Mouse (Mus musculus): ENCODE measurements at regions not wholly inside any gene's neighbourhood (a gene's known extent, or its start where the extent isn't known, plus 50 kb on each side); places are given as distances from the start of the nearest gene placed in this dataset.
A peak's percentile ranks its signal among the peaks of the same experiment; 100 is the strongest.

DNA sequence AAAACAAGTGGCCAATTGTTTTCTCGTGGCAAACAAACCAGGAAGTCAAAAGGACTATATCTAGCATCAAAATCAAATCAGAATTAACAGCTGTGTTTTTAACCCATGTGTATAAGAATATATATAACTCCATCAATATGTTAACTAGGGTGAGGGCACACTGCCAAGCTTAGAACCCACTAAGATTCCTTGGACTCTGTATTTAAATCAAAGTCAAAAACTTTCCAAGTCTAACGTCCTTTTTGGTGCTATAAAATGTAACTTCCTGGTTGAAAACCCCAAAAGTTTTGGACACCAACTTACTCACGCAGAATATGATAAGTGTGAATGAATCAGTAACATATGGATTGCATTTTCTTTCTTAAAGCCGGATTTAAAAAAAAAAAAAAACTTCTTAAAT, 647.9 kb upstream of the Cited2 start:
- no peak for DNase-seq (ENCODE audit: low read depth, low spot score)

- DNase-seq (ENCODE audit: low read depth, low spot score) = no peak
These were observed 647.4 kb upstream of the Cited2 start for GRCm38 (mm10) chr10:17075576-17075975.

- no peak for DNase-seq (ENCODE audit: low read depth, low spot score)
These were observed 646.8 kb upstream of the Cited2 start for GRCm38 (mm10) chr10:17076186-17076585.

DNA sequence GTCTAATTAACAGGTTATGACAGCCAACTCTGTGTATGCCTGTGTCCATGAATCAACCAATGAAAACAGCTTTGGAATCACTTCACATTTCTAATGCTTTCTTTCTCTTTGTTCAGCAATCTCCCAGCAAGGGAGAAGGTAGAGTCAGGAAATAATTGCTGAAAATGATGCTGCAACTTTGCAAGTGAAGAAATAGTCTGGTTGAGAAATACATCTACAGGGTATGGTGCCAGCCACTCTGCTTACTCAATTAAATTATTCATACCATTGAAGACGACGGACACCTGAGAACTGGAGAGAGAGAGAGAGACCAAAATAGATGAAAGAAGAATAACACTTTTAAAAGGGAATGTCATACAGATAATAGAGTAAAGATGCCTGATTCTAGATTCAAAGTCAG, 645.4 kb upstream of the Cited2 start:
- DNase-seq (ENCODE audit: low read depth, low spot score) = no peak

DNA sequence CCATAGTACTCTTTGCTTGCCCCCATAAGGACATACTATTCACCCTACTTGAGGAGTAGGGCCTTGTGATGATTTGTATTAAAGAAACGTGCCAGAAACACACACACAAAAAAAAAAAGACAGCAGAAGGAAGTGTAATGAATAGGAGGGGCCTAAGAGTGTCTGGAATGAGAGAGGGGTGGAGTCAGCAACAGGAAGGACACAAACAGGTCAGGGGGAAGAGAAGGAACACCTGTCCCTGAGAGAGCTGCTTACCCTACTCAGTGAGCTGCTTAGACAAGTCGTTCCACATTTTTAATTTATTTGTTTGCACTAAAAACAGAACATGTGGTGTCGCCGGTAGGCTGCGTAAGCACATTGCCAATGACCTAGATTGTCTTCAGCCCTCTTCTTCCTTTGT, 642.2 kb upstream of the Cited2 start:
- no peak for DNase-seq (ENCODE audit: low read depth, low spot score)

- no peak for DNase-seq (ENCODE audit: low read depth, low spot score)
These were observed 640.1 kb upstream of the Cited2 start for GRCm38 (mm10) chr10:17082926-17083325.

DNA sequence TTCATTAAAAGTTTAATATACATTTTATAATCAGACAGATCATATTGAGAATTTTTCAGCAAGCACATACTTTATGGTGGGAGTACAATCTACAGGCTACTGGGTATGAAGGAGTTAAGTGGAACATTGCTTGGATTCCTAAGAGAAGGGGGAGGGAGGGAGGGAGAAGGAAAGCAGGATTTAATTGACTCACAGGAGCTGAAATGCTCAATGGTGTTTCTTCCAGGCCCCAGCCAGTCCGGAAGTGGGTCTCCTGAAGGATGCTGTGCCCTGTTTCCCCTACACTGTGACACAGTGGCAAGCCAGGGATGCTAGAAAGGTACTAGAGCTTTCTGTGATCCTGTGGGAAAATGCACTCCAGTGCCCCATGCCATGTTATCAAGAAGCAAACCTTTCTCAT, 621.0 kb upstream of the Cited2 start:
- DNase-seq (ENCODE audit: low read depth, low spot score) = peak; percentile 56

DNA sequence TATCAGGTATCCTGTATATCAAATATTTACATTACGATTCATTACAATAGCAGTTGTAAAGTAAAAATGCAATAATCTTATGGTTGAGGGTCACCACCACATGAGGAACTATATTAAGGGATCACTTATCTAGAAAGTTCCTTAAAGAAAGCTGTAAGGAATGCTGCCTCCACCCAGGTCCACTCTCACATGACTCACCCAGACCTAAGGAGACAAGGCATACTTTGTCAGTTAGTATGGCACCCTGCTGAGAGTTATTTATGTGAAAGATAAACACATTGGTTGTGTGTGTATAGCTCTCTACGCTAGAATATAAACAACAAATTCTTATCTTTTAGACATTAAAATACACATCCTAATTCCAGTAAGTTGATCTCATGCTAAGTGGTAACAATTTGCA, 619.6 kb upstream of the Cited2 start:
- DNase-seq (ENCODE audit: low read depth, low spot score) = no peak

GRCm38 (mm10) chr10:17106831-17107230, 616.2 kb upstream of the Cited2 start:
- no peak for DNase-seq (ENCODE audit: low read depth, low spot score)

DNA sequence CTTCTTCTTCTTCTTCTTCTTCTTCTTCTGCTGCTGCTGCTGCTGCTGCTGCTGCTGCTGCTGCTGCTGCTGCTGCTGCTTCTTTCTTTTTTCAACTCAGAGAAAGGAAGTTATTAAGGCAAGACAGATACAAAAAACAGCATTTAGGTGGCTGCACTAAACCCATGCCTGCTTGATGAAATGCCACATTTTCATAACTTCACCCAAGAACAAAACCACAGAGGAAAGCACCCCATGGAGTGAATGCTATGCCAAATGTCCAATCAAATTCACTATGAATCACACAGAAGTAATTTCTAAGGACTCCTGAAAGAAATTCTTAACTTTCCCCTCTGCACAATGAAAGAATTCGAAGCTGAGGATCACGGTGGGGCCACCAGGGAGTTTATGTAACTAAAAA, 611.9 kb upstream of the Cited2 start:
- DNase-seq (ENCODE audit: low read depth, low spot score) = no peak

GRCm38 (mm10) chr10:17114805-17115204, 608.2 kb upstream of the Cited2 start:
- no peak for DNase-seq (ENCODE audit: low read depth, low spot score)

DNA sequence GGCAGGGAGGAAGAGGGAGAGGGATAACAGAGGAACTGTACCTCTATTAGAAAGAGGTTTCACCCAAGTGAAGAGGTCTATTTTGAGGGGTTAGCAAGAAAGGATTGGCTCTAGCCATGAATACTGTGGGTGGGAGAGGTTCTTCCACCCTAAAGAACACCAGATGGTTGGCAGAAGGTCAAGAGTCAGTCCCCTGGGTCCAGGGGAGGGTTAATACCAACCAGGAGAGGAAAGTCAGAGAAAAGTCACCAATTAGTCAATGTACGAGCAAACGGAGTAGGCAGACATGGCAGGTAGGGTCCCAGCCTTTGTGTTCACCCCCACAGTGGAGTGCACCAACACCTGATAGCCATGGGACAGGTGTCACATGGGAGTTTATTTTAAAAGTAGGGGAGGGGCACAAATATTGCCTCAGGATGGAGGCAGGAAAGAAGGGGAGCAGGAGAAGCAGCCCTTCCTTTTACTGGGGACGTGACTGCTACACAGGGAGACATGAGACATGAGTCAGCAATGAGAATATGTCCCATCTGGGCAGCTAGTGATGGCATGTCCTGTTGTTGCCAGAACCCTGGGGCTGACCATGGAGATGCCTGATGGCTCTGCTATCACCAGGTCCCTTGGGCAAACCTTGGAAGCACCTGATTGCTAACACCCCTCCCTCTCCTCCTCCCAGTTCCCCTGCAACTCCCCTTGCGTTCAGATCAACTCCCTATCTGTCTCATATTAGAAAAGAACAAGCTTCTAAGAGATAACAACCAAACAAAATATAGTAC, 593.4 kb upstream of the Cited2 start:
- no peak for DNase-seq (ENCODE audit: low read depth, low spot score)

- no peak for DNase-seq (ENCODE audit: low read depth, low spot score)
These were observed 592.4 kb upstream of the Cited2 start for GRCm38 (mm10) chr10:17130661-17131060.

DNA sequence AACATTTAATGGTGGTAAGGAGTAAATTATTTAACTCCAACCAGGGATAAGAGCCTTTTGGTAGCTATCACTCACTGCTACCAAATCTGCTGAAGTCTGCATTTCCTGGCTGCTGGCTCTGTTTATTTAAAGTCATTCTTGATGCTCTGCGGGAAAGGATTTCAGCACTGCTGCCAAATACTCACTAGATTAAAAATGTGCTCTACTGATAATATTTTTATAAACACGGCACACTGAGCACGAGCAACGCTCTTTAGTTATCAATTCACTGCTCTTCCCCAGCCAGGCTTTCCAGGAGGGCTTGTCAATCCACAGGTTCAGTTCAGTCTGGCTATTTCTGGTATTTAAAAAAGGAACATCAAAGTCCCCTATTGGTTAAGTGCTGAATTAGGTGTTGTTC, 591.3 kb upstream of the Cited2 start:
- DNase-seq (ENCODE audit: low read depth, low spot score) = peak; percentile 10

- peak; percentile 52 for DNase-seq (ENCODE audit: low read depth, low spot score)
These were observed 547.6 kb upstream of the Cited2 start for GRCm38 (mm10) chr10:17175385-17175784.

DNA sequence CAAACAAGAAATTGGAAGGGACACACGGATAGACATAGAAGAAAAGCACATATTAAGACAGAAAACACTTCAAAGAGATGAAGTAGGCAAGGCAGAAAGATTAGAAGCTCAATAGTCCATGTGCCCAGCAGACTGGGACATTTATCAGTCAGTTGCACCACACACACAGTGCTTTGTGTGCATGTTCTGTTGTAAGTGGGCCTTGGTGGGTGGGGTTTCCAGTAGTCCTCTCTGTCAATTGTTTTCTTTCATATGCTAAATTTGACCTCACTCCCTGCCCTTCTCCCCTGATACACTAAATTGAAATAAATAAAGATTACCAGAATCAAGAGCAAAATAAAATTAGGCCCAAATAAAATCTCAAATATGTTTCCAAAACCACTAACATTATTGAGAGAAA, 546.0 kb upstream of the Cited2 start:
- peak; percentile 10 for DNase-seq (ENCODE audit: low read depth, low spot score)

- DNase-seq (ENCODE audit: low read depth, low spot score) = no peak
These were observed 545.3 kb upstream of the Cited2 start for GRCm38 (mm10) chr10:17177503-17178278.

DNA sequence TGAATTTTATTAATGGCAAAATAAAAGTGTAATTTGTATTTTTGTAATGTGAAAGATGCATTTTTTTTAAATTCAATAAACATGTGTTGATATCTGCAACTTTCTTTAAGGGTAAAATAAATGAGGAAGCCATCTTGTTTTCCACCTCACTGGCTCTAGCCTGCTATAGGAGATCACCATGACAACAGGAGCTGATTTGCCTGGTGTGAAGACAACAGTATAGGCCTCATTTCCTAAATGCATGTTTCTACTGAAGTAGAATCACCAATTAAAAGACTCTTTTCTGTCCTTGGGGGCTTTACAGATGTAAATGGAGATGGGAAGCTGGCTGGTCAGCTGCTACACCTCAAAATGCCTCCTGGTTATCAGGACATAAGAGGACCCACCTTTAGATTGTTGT, 544.4 kb upstream of the Cited2 start:
- DNase-seq (ENCODE audit: low read depth, low spot score) = peak; percentile 12

DNA sequence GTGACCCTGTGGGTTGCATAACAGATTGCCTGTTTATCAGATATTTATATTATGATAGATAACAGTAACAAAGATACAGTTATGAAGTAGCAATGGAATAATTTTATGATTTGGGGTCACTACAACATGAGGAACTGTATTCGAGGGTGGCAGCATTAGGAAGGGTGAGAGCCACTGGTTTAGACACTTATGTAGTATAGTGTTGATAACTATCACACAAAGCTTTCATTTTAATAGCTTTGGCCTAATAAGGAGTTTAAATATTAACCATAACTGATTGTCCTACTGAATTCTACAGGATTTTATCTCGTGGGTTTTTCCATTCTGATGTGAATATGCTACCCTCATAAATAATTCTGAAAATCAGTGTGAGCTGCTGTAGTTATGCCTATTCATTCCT, 538.6 kb upstream of the Cited2 start:
- DNase-seq (ENCODE audit: low read depth, low spot score) = no peak

- DNase-seq (ENCODE audit: low read depth, low spot score) = peak; percentile 21
These were observed 526.8 kb upstream of the Cited2 start for GRCm38 (mm10) chr10:17196205-17196604.

GRCm38 (mm10) chr10:17196636-17197035, 526.4 kb upstream of the Cited2 start:
- DNase-seq (ENCODE audit: low read depth, low spot score) = no peak

DNA sequence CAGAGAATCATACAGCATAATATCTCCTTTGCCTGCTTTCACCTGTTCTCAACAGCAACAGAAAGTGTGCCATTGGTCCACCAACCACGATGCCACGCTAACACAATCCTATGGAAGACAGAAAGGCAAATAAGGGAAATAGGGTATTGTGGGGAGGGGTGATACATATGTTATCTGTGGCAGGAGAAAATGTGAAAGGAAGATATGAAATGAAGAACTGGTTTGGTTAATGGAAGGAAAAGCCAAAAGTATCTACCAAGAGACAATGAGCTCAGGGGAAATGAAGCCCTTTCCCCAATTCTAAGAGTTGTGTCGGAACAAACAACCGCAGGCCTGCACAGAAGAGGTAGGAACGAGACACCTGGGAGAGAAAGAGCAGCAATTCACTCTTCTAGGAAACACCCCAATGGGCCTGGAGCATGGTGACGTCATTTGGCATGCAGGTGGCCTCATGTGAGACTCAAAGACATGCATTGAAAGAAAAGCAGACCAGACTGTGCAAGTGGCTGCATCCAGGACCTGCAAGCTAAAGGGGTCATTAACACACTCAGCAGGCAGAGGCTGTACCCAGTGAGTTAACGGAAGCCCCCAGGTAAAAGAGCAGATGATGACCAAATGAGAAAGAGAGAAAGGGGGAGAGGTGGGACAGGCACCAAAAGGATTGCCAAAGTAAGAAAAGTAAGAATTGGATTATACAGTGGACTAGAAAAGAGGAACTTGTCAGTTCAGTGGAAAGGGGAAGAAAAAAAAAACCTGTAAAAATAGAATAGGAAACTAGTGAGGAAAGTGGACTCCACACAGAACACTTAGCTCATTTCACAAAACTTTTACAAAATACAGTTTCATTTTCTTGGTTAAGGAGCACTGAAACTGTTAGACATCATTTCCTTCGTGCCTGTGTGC, 522.2 kb upstream of the Cited2 start:
- DNase-seq (ENCODE audit: low read depth, low spot score) = no peak

Measured in mesoderm, embryonic 11.5 days (tissue).